24 mouse cellular contexts compared by ENCODE assay signal in genomic region chr17:87864842-87865241, GRCm38 (mm10). TPM values are rescaled to one million over a fixed set of nuclear protein-coding genes. Genes with fewer than 3 reads are reported as not detected.
A peak's percentile ranks its signal among the peaks of the same experiment; 100 is the strongest.
DNase-seq lines count a peak whose midpoint lies in the region; ATAC-seq and TF ChIP-seq lines count a peak whose summit lies in the region.
"Had no signal": no experiment of that assay in that cellular context is flagged by ENCODE, and none has a peak within 500 bp of the region (broad histone marks: within the 10 kb centered on the region; RNA-seq: fewer than 3 reads in every experiment).

No protein-coding gene starts in this region.

- no peak for TF ChIP-seq EP300 in stomach, postnatal 0 days (optimal IDR thresholded peaks at IDR 0.05)

- no peaks in the 10 kb centered on the region for H3K9me3 ChIP-seq in heart, embryonic 10.5 days
- no peaks in the 10 kb centered on the region for H3K9me3 ChIP-seq in liver, embryonic 12.5 days (replicated peaks)
- no peaks in the 10 kb centered on the region for H3K9me3 ChIP-seq in stomach, postnatal 0 days (ENCODE audit: control insufficient read depth, low read length)
- H3K9me3 ChIP-seq: embryonic facial prominence, embryonic 12.5 days; forebrain, embryonic 13.5 days; G1E; heart, embryonic 15.5 days; hindbrain, embryonic 15.5 days had no signal

- no peak overlapping the region for H3K27ac ChIP-seq in heart, embryonic 10.5 days
- no peak overlapping the region for H3K27ac ChIP-seq in liver, embryonic 12.5 days
- no peak overlapping the region for H3K27ac ChIP-seq in stomach, postnatal 0 days (replicated peaks)
- H3K27ac ChIP-seq: embryonic facial prominence, embryonic 12.5 days; forebrain, embryonic 13.5 days; heart, embryonic 15.5 days; hindbrain, embryonic 15.5 days had no signal

- WGBS in heart, embryonic 10.5 days: 88% methylated on average over 5 of the region's 5 CpGs
- WGBS in liver, embryonic 12.5 days (ENCODE audit: insufficient replicate concordance): 77% methylated on average over 5 of the region's 5 CpGs
- 84% methylated on average over 5 of the region's 5 CpGs for WGBS in stomach, postnatal 0 days

- no peak for ATAC-seq in liver, embryonic 12.5 days
- ATAC-seq in stomach, postnatal 0 days (ENCODE audit: low FRiP score, low TSS enrichment): no peak
- no peak for ATAC-seq in CD4-positive, CD25-positive, alpha-beta regulatory T cell, adult 4 months
- ATAC-seq: forebrain, embryonic 13.5 days; forebrain, postnatal 0 days had no signal

- H3K4me1 ChIP-seq in heart, embryonic 10.5 days: peaks cover 22% of the 10 kb centered on the region
- H3K4me1 ChIP-seq in liver, embryonic 12.5 days: no peaks in the 10 kb centered on the region
- no peaks in the 10 kb centered on the region for H3K4me1 ChIP-seq in stomach, postnatal 0 days (replicated peaks; ENCODE audit: control insufficient read depth, insufficient read depth)
- H3K4me1 ChIP-seq: embryonic facial prominence, embryonic 12.5 days; forebrain, embryonic 13.5 days; heart, embryonic 15.5 days; hindbrain, embryonic 15.5 days had no signal

- H3K9ac ChIP-seq in liver, embryonic 12.5 days: no peak overlapping the region
- no peak overlapping the region for H3K9ac ChIP-seq in stomach, postnatal 0 days (ENCODE audit: low read length)
- H3K9ac ChIP-seq: embryonic facial prominence, embryonic 12.5 days; forebrain, embryonic 13.5 days; forebrain, postnatal 0 days; heart, embryonic 15.5 days; hindbrain, embryonic 15.5 days had no signal

- H3K4me2 ChIP-seq in liver, embryonic 12.5 days: no peak overlapping the region
- H3K4me2 ChIP-seq in stomach, postnatal 0 days (replicated peaks; ENCODE audit: low read depth): no peak overlapping the region
- H3K4me2 ChIP-seq: embryonic facial prominence, embryonic 12.5 days; forebrain, embryonic 13.5 days; heart, embryonic 15.5 days; hindbrain, embryonic 15.5 days had no signal

- peak; percentile 36 for DNase-seq in heart, embryonic 10.5 days (ENCODE audit: low spot score)
- DNase-seq in heart, adult 18-20 months: no peak
- peak; percentile 1 for DNase-seq in liver
- DNase-seq in right cerebral cortex, postnatal 10 days (ENCODE audit: low spot score in 2 of 2): peak; percentile 9 to 11
- DNase-seq in right cerebral cortex, postnatal 36 days (ENCODE audit: low spot score in 2 of 2): no peak
- DNase-seq in stomach, postnatal 0 days (ENCODE audit: low spot score): peak; percentile 4
- DNase-seq: adrenal gland, adult 8-10 months; adrenal gland, postnatal 36 days; cerebellum, adult 2 months; cerebellum, postnatal 25 days; forebrain, postnatal 0 days; gastrocnemius, postnatal 14 days had no signal

- no peak overlapping the region for H3K4me3 ChIP-seq in heart, embryonic 10.5 days
- H3K4me3 ChIP-seq in liver, embryonic 12.5 days: no peak overlapping the region
- no peak overlapping the region for H3K4me3 ChIP-seq in stomach, postnatal 0 days (ENCODE audit: low read depth, low read length)
- H3K4me3 ChIP-seq: embryonic facial prominence, embryonic 12.5 days; forebrain, embryonic 13.5 days; heart, embryonic 15.5 days; hindbrain, embryonic 15.5 days had no signal

- H3K36me3 ChIP-seq in heart, embryonic 10.5 days: no peaks in the 10 kb centered on the region
- H3K36me3 ChIP-seq in liver, embryonic 12.5 days: no peaks in the 10 kb centered on the region
- H3K36me3 ChIP-seq in stomach, postnatal 0 days (ENCODE audit: control insufficient read depth, insufficient read depth, low read length): no peaks in the 10 kb centered on the region
- H3K36me3 ChIP-seq: embryonic facial prominence, embryonic 12.5 days; G1E; heart, embryonic 15.5 days; hindbrain, embryonic 15.5 days had no signal

- H3K27me3 ChIP-seq in heart, embryonic 10.5 days (ENCODE audit: insufficient read depth, poor library complexity, severe bottlenecking): no peaks in the 10 kb centered on the region
- no peaks in the 10 kb centered on the region for H3K27me3 ChIP-seq in liver, embryonic 12.5 days (replicated peaks)
- H3K27me3 ChIP-seq in stomach, postnatal 0 days (ENCODE audit: control insufficient read depth, insufficient read depth, low read length): no peaks in the 10 kb centered on the region
- H3K27me3 ChIP-seq: embryonic facial prominence, embryonic 12.5 days; forebrain, embryonic 13.5 days; heart, embryonic 15.5 days; hindbrain, embryonic 15.5 days had no signal

- TF ChIP-seq CTCF in stomach, postnatal 0 days (IDR thresholded peaks at IDR 0.05; ENCODE audit: low read depth): no peak

RNA-seq across cellular contexts. Expression of gene Rpl36-ps4, which starts 55.9 kb away (rescaled TPM):
- polyA plus RNA-seq in heart, embryonic 10.5 days (2016; fragmentation: Nextera tagmentation; extraction: Ambion mirVana): not detected in 2 replicates
- not detected for total RNA-seq in heart, adult 18-20 months (2021)
- not detected in 2 replicates for polyA plus RNA-seq in liver, embryonic 12.5 days (2016; fragmentation: Nextera tagmentation; extraction: Ambion mirVana)
- polyA plus RNA-seq in stomach, postnatal 0 days (2015; fragmentation: Nextera tagmentation; extraction: Ambion mirVana): not detected in 2 replicates
- not detected for polyA plus RNA-seq in CD4-positive, CD25-positive, alpha-beta regulatory T cell, adult 4 months (2017; shearing (Covaris generic))
- total RNA-seq: adrenal gland, adult 8-10 months; adrenal gland, postnatal 36 days; forebrain, postnatal 0 days; G1E; gastrocnemius, adult 18-20 months; gastrocnemius, postnatal 14 days; heart, postnatal 25 days had no signal
- polyA plus RNA-seq: cerebellum, adult 2 months; cortical plate, adult 2 months; embryonic facial prominence, embryonic 12.5 days; forebrain, embryonic 13.5 days; forebrain, postnatal 0 days; G1E; gonadal fat pad, adult 2 months; heart, embryonic 15.5 days; hindbrain, embryonic 11.5 days; hindbrain, embryonic 15.5 days had no signal

Comparison
In these comparisons a context has a peak if more than half of its experiments do, and no peak if none do; other contexts are left out.
1. DNase-seq: peak in heart, embryonic 10.5 days (single experiment), liver (single experiment), right cerebral cortex, postnatal 10 days (2 of 2) and stomach, postnatal 0 days (single experiment); none in heart, adult 18-20 months (0 of 2) and right cerebral cortex, postnatal 36 days (0 of 2).